Mouse (Mus musculus) liver, embryonic 12.5 days (tissue): ENCODE data around the gene Riok2. TPM values are rescaled to one million over a fixed set of nuclear protein-coding genes. Genes with fewer than 3 reads are reported as not detected.

ENCODE experiments used
- polyA plus RNA-seq: library from polyadenylated mRNA; unstranded; fragments of >200 nt; fragmentation: Nextera tagmentation; extraction: Ambion mirVana; gene quantifications from 2 replicates; pipeline ENCODE4 v1.2.1, GENCODE M21; 2016

The Riok2 gene
- polyA plus RNA-seq, 1 experiment from 2014 or later: 20.7 TPM

Other genes with a start within 250 kb of the Riok2 start
- gene Lix1, start 28.4 kb downstream of the Riok2 start, polyA plus RNA-seq: 0.49 and 0.60 TPM in 2 replicates